In genomic region chr12:9357856-9358255, GRCm38 (mm10) we compare ENCODE assay signal across 25 mouse cellular contexts.
"Had no signal": no experiment of that assay in that cellular context is flagged by ENCODE, and none has a peak within 500 bp of the region (broad histone marks: within the 10 kb centered on the region; RNA-seq: fewer than 3 reads in every experiment).

No protein-coding gene starts in this region.

- DNase-seq: gastrocnemius, adult 2 months; gastrocnemius, postnatal 10 days; gastrocnemius, postnatal 25 days; heart, postnatal 4 days; kidney, adult 18-20 months; kidney, adult 8-10 months; kidney, postnatal 10 days; kidney, postnatal 25 days; kidney, postnatal 4 days; liver; liver, embryonic 13.5 days had no signal

- H3K4me2 ChIP-seq: hindbrain, embryonic 12.5 days; hindbrain, embryonic 14.5 days; intestine, embryonic 15.5 days; limb, embryonic 12.5 days; liver, embryonic 11.5 days; liver, embryonic 13.5 days; liver, embryonic 15.5 days had no signal

- H3K27ac ChIP-seq: gastrocnemius, adult 2 months; heart, embryonic 10.5 days; hindbrain, embryonic 10.5 days; hindbrain, embryonic 12.5 days; hindbrain, embryonic 14.5 days; intestine, embryonic 15.5 days; layer of hippocampus, adult 2 months; left cerebral cortex, adult 2 months; limb, embryonic 10.5 days; limb, embryonic 12.5 days; liver, embryonic 13.5 days; liver, embryonic 15.5 days had no signal

- ATAC-seq: hindbrain, embryonic 16.5 days; inflammation-experienced regulatory T-cells, adult 6 months; intestine, embryonic 15.5 days; intestine, postnatal 0 days had no signal

- H3K9ac ChIP-seq: hindbrain, embryonic 12.5 days; hindbrain, embryonic 14.5 days; intestine, embryonic 15.5 days; limb, embryonic 12.5 days; liver, embryonic 13.5 days; liver, embryonic 15.5 days had no signal

- H3K9me3 ChIP-seq: heart, embryonic 10.5 days; hindbrain, embryonic 10.5 days; hindbrain, embryonic 12.5 days; intestine, embryonic 15.5 days; limb, embryonic 10.5 days; limb, embryonic 12.5 days; liver, embryonic 13.5 days; liver, embryonic 15.5 days had no signal

- H3K4me1 ChIP-seq: heart, embryonic 10.5 days; hindbrain, embryonic 10.5 days; hindbrain, embryonic 12.5 days; intestine, embryonic 15.5 days; liver, embryonic 13.5 days; liver, embryonic 15.5 days had no signal

- H3K4me3 ChIP-seq: gastrocnemius, adult 2 months; heart, embryonic 10.5 days; hindbrain, embryonic 10.5 days; hindbrain, embryonic 12.5 days; intestine, embryonic 15.5 days; layer of hippocampus, adult 2 months; left cerebral cortex, adult 2 months; limb, embryonic 10.5 days; limb, embryonic 12.5 days; liver, embryonic 13.5 days; liver, embryonic 15.5 days had no signal

- H3K36me3 ChIP-seq: heart, embryonic 10.5 days; hindbrain, embryonic 10.5 days; hindbrain, embryonic 12.5 days; intestine, embryonic 15.5 days; limb, embryonic 10.5 days; limb, embryonic 12.5 days; liver, embryonic 13.5 days; liver, embryonic 15.5 days had no signal

- H3K27me3 ChIP-seq: hindbrain, embryonic 12.5 days; intestine, embryonic 15.5 days; limb, embryonic 12.5 days; liver, embryonic 13.5 days; liver, embryonic 15.5 days had no signal
